Mouse (Mus musculus): Measurements from ENCODE around the gene Nt5m. TPM values are rescaled to one million over a fixed set of nuclear protein-coding genes. Genes with fewer than 3 reads are reported as not detected.

The Nt5m gene
- polyA plus RNA-seq, 1 experiment from 2014 or later: 40.3 TPM

- no peak overlapping the region for H3K4me3 ChIP-seq
Measured at GRCm38 (mm10) chr11:59918014-59918413, 78.8 kb downstream of the Nt5m start.

GRCm38 (mm10) chr11:59919401-59919800, 80.2 kb downstream of the Nt5m start:
- Histone ChIP-seq H3K4me3 (no peak overlapping the region), H3K27ac (no peak overlapping the region), H3K9me3 (no peaks in the 10 kb centered on the region), H3K9ac (no peak overlapping the region), H3K27me3 (0 out of 2 replicates have a peak, but pooled peaks cover 4% of the 10 kb centered on the region), H3K4me1 (peaks cover 4% of the 10 kb centered on the region; the same call in 1 of the 2 replicates), H3K4me2 (replicated peaks) (no peak overlapping the region), H3K36me3 (no peaks in the 10 kb centered on the region)
- WGBS: 70% methylated on average over 3 of the region's 3 CpGs
- ATAC-seq (ENCODE audit: low FRiP score, low read depth): no peak

More at GRCm38 (mm10) chr11:59918014-59918413, 78.8 kb downstream of the Nt5m start:
- WGBS: 62% methylated on average over 4 of the region's 4 CpGs
- H3K36me3 ChIP-seq: no peaks in the 10 kb centered on the region
- ATAC-seq (ENCODE audit: low FRiP score, low read depth): no peak
- H3K27ac ChIP-seq: no peak overlapping the region
- H3K9me3 ChIP-seq: no peaks in the 10 kb centered on the region
- H3K4me2 ChIP-seq (replicated peaks): no peak overlapping the region
- H3K9ac ChIP-seq: no peak overlapping the region
- H3K4me1 ChIP-seq: peaks cover 8% of the 10 kb centered on the region; the same call in 1 of the 2 replicates
- 0 out of 2 replicates have a peak, but pooled peaks cover 4% of the 10 kb centered on the region for H3K27me3 ChIP-seq

- H3K9ac ChIP-seq: no peak overlapping the region
- H3K4me1 ChIP-seq: peaks cover 4% of the 10 kb centered on the region; the same call in 1 of the 2 replicates
- 69% methylated on average over 5 of the region's 5 CpGs for WGBS
- H3K27me3 ChIP-seq: 0 out of 2 replicates have a peak, but pooled peaks cover 4% of the 10 kb centered on the region
- no peaks in the 10 kb centered on the region for H3K9me3 ChIP-seq
- H3K27ac ChIP-seq: no peak overlapping the region
- H3K36me3 ChIP-seq: no peaks in the 10 kb centered on the region
- no peak overlapping the region for H3K4me3 ChIP-seq
- no peak overlapping the region for H3K4me2 ChIP-seq (replicated peaks)
- ATAC-seq (ENCODE audit: low FRiP score, low read depth): no peak
Measured at GRCm38 (mm10) chr11:59920331-59920730, 81.1 kb downstream of the Nt5m start.

GRCm38 (mm10) chr11:59921265-59921664, 82.0 kb downstream of the Nt5m start:
- Histone ChIP-seq H3K27me3 (0 out of 2 replicates have a peak, but pooled peaks cover 4% of the 10 kb centered on the region), H3K9me3 (no peaks in the 10 kb centered on the region), H3K27ac (no peak overlapping the region), H3K9ac (no peak overlapping the region), H3K4me1 (peaks cover 4% of the 10 kb centered on the region; the same call in 1 of the 2 replicates), H3K4me3 (no peak overlapping the region), H3K4me2 (replicated peaks) (0 out of 2 replicates have a peak overlapping the region, but pooled peaks have one; percentile 25), H3K36me3 (no peaks in the 10 kb centered on the region)
- no peak for ATAC-seq (ENCODE audit: low FRiP score, low read depth)
- WGBS: 12% methylated on average over 7 of the region's 7 CpGs

- Histone ChIP-seq H3K4me3 (no peak overlapping the region), H3K9me3 (no peaks in the 10 kb centered on the region), H3K4me2 (replicated peaks) (no peak overlapping the region), H3K27ac (no peak overlapping the region), H3K36me3 (no peaks in the 10 kb centered on the region), H3K9ac (no peak overlapping the region), H3K4me1 (peaks cover 4% of the 10 kb centered on the region; the same call in 1 of the 2 replicates), H3K27me3 (no peaks in the 10 kb centered on the region)
- no peak for ATAC-seq (ENCODE audit: low FRiP score, low read depth)
- 42% methylated on average over 4 of the region's 4 CpGs for WGBS
Measured at GRCm38 (mm10) chr11:59930031-59930430, 90.8 kb downstream of the Nt5m start.

Other genes with a start within 250 kb of the Nt5m start
- not detected in 2 replicates for gene Olfr223, start 246.2 kb upstream of the Nt5m start, polyA plus RNA-seq (2015; fragmentation: Nextera tagmentation; extraction: Ambion mirVana)
- 40.7 and 44.4 TPM in 2 replicates for gene Mprip, start 178.1 kb upstream of the Nt5m start, polyA plus RNA-seq (2015; fragmentation: Nextera tagmentation; extraction: Ambion mirVana)
- 4.7 and 4.9 TPM in 2 replicates for gene Pld6, start 51.8 kb upstream of the Nt5m start, polyA plus RNA-seq (2015; fragmentation: Nextera tagmentation; extraction: Ambion mirVana)
- 38.4 and 40.8 TPM in 2 replicates for gene Flcn, start 29.4 kb upstream of the Nt5m start, polyA plus RNA-seq (2015; fragmentation: Nextera tagmentation; extraction: Ambion mirVana)
- gene Cops3, start 391 bp downstream of the Nt5m start, polyA plus RNA-seq (2015; fragmentation: Nextera tagmentation; extraction: Ambion mirVana): 219 and 228 TPM in 2 replicates
- gene Med9, start 108.8 kb downstream of the Nt5m start, polyA plus RNA-seq (2015; fragmentation: Nextera tagmentation; extraction: Ambion mirVana): 38.0 and 39.1 TPM in 2 replicates
- gene Rasd1, start 125.5 kb downstream of the Nt5m start, polyA plus RNA-seq (2015; fragmentation: Nextera tagmentation; extraction: Ambion mirVana): 1.9 and 2.2 TPM in 2 replicates
- gene Pemt, start 207.0 kb downstream of the Nt5m start, polyA plus RNA-seq (2015; fragmentation: Nextera tagmentation; extraction: Ambion mirVana): 4.3 and 6.2 TPM in 2 replicates